Mouse (Mus musculus) hindbrain, embryonic 12.5 days (tissue): Measurements from ENCODE around the gene Rhbdl1. TPM values are rescaled to one million over a fixed set of nuclear protein-coding genes. Genes with fewer than 3 reads are reported as not detected.
A peak's percentile ranks its signal among the peaks of the same experiment; 100 is the strongest.
"Not testable (repeated sequence)": the region's sequence is repeated elsewhere in the genome, so short reads cannot be mapped to it uniquely, and the experiment has no call there.

Experiments used
- ATAC-seq: fragments of 200-750 bp; cut with Nextera tagmentation; 2 replicates; pipeline ENCODE4 v1.8.0; 2017; ENCODE audit warnings: moderate TSS enrichment; ENCODE audit not compliant: low FRiP score
- H3K27ac ChIP-seq: fragments of 300-500 bp; sonication (generic); 2 replicates; pipeline ENCODE4 v1.5.1; 2016; ENCODE audit warnings: mild to moderate bottlenecking
- H3K27me3 ChIP-seq: fragments of 300-500 bp; sonication (generic); 2 replicates; pipeline ENCODE4 v1.6.1; 2016; ENCODE audit warnings: mild to moderate bottlenecking
- H3K36me3 ChIP-seq: fragments of 300-500 bp; sonication (generic); 2 replicates; pipeline ENCODE4 v1.6.1; 2016; ENCODE audit warnings: mild to moderate bottlenecking
- H3K4me1 ChIP-seq: fragments of 300-500 bp; sonication (generic); 2 replicates; pipeline ENCODE4 v1.6.1; 2016
- H3K4me2 ChIP-seq: fragments of 300-500 bp; sonication (generic); replicated peaks from 2 replicates; pipeline ENCODE4 v1.6.1; 2016; ENCODE audit warnings: mild to moderate bottlenecking
- H3K4me3 ChIP-seq: fragments of 300-500 bp; sonication (generic); 2 replicates; pipeline ENCODE4 v1.5.1; 2016; ENCODE audit warnings: mild to moderate bottlenecking
- H3K9ac ChIP-seq: fragments of 300-500 bp; sonication (generic); 2 replicates; pipeline ENCODE4 v1.6.1; 2016; ENCODE audit warnings: mild to moderate bottlenecking, moderate library complexity
- H3K9me3 ChIP-seq: fragments of 300-500 bp; sonication (generic); replicated peaks from 2 replicates; pipeline ENCODE4 v1.6.1; 2016; ENCODE audit warnings: mild to moderate bottlenecking
- WGBS: fragments of 180-500 bp; shearing (Covaris S2); methylation state at CpG from one replicate; pipeline ENCODE4 v1.1.7; 2016; 5-methylcytosine and 5-hydroxymethylcytosine counted together
- polyA plus RNA-seq: library from polyadenylated mRNA; unstranded; fragments of >200 nt; fragmentation: Nextera tagmentation; extraction: Ambion mirVana; gene quantifications from 2 replicates; pipeline ENCODE4 v1.2.1, GENCODE M21; 2016

The Rhbdl1 gene
- polyA plus RNA-seq, 1 experiment from 2014 or later = 6.1 TPM

DNA sequence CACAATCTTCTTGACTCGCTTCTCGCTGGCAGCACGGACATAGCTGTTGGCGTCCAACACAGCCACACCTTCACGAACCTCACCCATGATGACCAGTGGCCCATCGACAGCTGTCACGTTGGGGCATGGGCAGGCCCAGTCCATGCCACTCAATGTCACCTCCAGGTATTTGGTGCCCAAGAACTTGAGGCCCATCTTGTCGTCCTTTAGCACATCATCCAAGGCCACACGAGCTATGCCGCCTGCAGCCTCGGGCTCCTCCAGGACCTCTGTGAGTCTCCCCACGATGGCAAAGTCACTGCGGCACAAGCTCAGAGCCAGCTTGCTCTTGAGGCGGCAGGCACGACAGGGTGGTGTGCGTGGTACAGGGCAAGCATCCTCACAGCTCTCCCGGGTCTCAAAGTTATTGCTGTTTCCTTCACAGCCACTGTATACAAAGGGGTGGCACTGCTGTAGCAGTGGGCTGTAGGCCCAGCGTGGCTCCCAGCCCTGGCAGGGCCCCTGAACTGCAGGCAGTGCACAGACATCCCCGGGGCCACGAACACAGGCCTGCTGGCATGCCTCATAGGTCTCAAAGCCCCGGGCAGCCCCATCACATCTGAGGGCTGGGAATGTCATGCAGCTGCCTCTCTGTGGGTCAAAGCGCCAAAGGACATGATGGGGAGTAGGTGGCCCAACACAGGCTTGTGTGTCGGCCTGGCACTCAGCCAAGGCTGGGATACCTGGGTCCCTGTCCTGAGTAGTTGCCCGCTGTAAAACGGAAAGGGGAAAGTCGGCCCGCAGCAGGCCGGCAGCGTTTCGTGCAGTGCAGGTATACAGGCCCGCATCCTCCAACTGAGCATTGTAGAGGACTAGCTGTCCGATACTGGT lies 40.9 kb upstream of the Rhbdl1 start:
- Histone ChIP-seq H3K27ac (no peak overlapping the region), H3K4me3 (no peak overlapping the region), H3K9ac (no peak overlapping the region), H3K27me3 (no peaks in the 10 kb centered on the region), H3K9me3 (no peaks in the 10 kb centered on the region), H3K4me1 (peaks cover 46% of the 10 kb centered on the region), H3K36me3 (peaks cover 27% of the 10 kb centered on the region), H3K4me2 (no peak overlapping the region)
- 93% methylated on average over 32 of the region's 32 CpGs for WGBS
- no peak for ATAC-seq

DNA sequence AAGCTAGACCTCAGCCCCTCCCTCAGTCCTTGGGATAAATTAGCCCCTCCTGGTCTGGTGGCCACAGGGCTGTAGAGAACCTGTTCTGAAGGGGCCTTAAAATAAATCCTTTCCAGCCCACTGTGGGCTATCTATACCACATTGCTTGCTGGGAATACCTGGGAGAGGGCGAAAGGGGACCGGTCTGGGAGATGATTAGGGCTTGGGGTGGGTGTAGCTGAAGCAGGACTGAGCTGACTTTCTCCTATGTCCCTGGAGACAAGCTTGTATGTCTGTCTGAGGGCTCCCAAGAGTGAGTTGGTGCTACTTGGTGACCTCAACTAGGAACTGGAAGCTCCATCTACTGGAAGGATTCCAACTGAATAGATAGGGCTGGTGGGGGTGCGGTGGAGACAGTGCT lies 39.9 kb upstream of the Rhbdl1 start:
- WGBS = 98% methylated on average over 3 of the region's 3 CpGs
- Histone ChIP-seq H3K9ac (no peak overlapping the region), H3K27me3 (no peaks in the 10 kb centered on the region), H3K4me2 (no peak overlapping the region), H3K9me3 (no peaks in the 10 kb centered on the region), H3K36me3 (peaks cover 20% of the 10 kb centered on the region), H3K4me3 (no peak overlapping the region), H3K4me1 (peaks cover 42% of the 10 kb centered on the region), H3K27ac (no peak overlapping the region)
- no peak for ATAC-seq

DNA sequence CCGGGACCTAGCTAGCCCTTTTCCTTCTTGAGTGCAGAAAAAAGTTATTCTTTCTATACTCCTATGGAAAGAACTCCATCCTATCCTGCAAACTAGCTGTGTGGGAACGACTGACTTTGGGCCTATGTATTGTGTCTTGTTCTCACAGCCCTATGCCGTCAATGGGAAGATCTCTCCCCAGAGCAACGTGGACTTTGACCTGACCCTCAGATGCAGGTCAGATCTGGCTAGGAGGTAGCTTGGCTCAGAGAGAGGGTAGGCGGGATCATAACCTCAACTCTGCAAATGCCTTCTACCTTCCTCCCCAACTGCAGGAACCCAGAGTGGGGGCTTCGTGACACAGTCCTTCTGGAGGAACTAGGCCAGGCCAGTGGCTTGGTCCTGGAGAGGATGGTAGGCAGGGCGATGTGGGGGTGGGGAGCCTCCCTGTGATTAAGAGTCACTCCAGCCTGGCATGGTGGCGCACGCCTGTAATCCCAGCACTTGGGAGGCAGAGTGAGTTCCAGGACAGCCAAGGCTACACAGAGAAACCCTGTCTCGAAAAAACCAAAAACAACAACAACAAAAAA lies 39.3 kb upstream of the Rhbdl1 start:
- Histone ChIP-seq H3K27ac (peak overlapping the region; percentile 96; the same call in 1 of the 2 replicates), H3K4me3 (peak overlapping the region; percentile 79), H3K9me3 (no peaks in the 10 kb centered on the region), H3K4me2 (peak overlapping the region; percentile 93), H3K36me3 (peaks cover 16% of the 10 kb centered on the region), H3K27me3 (no peaks in the 10 kb centered on the region), H3K9ac (peak overlapping the region; percentile 81), H3K4me1 (peaks cover 37% of the 10 kb centered on the region)
- no peak for ATAC-seq
- WGBS = 57% methylated on average over 10 of the region's 10 CpGs

DNA sequence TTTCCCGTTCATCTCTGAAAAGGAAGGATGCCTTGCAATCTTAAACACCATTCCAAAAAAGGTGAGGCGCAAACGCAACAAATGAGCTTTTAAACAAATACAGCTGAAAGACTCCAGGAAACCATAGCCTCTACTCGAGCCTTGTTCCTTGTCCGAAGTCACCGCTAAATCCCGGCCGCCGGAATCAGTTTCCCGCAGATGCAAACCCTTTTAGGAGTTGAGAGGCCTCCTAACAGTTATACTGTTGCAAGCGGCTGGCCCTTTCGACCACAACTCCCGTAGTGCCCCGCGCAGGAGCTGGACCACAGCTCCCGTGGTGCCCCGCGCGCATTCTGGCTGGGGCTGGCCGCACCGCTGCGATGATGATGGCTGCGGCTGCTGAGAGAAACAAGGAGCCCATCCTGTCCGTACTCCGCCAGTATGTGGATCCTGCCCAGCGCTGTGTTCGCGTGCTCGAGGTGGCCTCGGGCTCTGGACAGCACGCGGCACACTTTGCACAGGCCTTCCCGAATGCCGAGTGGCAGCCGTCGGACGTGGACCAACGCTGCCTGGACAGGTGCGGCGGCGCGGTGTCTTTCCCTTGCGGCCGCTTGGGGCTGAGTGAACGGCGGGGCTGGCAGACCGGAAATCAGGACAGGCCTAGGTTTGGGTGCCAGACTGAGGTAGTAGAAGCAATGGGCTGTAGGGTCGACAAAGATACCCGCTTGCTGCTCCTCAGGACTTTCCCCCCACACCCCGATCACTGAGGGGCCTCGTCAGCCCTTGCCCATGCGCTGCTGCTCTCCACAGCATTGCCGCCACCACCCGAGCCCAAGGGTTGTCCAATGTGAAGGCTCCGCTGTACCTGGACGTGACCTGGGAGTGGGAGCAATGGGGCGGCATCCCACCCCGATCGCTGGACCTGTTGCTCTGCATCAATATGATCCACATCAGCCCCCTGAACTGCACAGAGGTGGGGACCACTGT lies 38.4 kb upstream of the Rhbdl1 start:
- ATAC-seq = peak; percentile 93
- Histone ChIP-seq H3K9ac (peak overlapping the region; percentile 81), H3K4me2 (peak overlapping the region; percentile 93), H3K36me3 (peaks cover 16% of the 10 kb centered on the region), H3K4me3 (peak overlapping the region; percentile 79), H3K27ac (peak overlapping the region; percentile 96), H3K27me3 (no peaks in the 10 kb centered on the region), H3K4me1 (peaks cover 28% of the 10 kb centered on the region), H3K9me3 (no peaks in the 10 kb centered on the region)
- WGBS = 2% methylated on average over 59 of the region's 59 CpGs

DNA sequence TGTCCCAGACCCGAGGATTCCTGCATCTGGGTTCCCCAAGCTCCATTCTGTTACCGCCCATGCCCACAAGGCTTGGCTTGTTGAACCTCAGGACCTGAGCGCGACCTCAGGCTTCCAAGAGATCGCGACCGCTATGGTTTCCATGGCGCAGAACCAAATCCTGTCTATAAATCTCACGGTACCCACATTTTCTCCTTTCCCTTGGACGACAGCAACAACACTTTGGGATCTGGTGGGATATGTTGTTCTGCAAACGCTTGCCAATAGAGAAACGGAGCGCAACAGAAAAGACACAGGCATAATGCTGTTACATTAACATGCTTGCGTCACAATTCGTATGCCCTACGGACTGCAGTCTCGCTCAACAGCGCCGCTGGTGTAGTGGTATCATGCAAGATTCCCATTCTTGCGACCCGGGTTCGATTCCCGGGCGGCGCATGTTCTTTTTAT lies 37.7 kb upstream of the Rhbdl1 start, which contains the start of gene Mettl26:
Gene Mettl26, plus strand, starts transcription at position 354 of the 450 bp plus-strand sequence.
- H3K4me1 ChIP-seq = peaks cover 23% of the 10 kb centered on the region
- under 1% methylated on average over 25 of the region's 25 CpGs for WGBS

DNA sequence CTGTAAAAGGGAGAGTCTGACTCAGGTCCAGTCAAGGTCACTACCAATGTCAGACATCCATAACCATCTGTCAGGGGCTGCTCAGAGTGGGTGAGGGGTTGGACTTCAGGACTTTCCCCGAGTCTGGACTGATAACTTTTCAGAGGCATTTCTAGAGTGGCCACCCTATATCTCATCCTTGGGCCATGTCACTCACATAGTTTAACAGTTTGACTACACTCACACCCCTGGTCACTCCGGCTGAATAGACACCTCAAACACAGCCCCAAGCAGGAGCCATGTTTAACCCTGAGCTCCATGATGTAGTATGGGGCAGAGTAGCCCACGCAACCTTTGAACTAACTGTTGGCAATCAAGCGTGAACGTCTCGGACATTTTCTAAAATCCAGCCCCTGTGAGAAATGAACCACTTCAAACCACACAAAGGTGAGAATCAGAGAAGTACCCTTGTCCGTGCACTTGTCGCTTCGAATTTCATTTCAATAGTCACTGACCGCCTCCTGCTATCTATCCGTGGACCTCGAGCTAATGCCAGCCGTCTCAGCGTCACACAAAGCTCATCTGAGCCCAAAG lies 37.1 kb upstream of the Rhbdl1 start:
- peak overlapping the region; percentile 59 for H3K9ac ChIP-seq
- WGBS = 8% methylated on average over 14 of the region's 14 CpGs
- peak overlapping the region; percentile 93 for H3K4me2 ChIP-seq
- H3K4me1 ChIP-seq = peaks cover 23% of the 10 kb centered on the region
- H3K4me3 ChIP-seq = peak overlapping the region; percentile 79
- H3K27ac ChIP-seq = peak overlapping the region; percentile 96
- H3K9me3 ChIP-seq = no peaks in the 10 kb centered on the region
- peaks cover 15% of the 10 kb centered on the region for H3K36me3 ChIP-seq
- H3K27me3 ChIP-seq = no peaks in the 10 kb centered on the region
- no peak; the same call in 1 of the 2 replicates for ATAC-seq

More for the DNA sequence above, 37.7 kb upstream of the Rhbdl1 start, which contains the start of gene Mettl26:
- peak within 1 kb of the TSS; percentile 81 for H3K9ac ChIP-seq
- peak within 1 kb of the TSS; percentile 96 for H3K27ac ChIP-seq
- H3K4me2 ChIP-seq = peak within 1 kb of the TSS; percentile 93
- peak; percentile 73 for ATAC-seq
- no peaks in the 10 kb centered on the region for H3K9me3 ChIP-seq
- H3K4me3 ChIP-seq = peak within 1 kb of the TSS; percentile 79
- no peaks in the 10 kb centered on the region for H3K27me3 ChIP-seq
- peaks cover 16% of the 10 kb centered on the region for H3K36me3 ChIP-seq

DNA sequence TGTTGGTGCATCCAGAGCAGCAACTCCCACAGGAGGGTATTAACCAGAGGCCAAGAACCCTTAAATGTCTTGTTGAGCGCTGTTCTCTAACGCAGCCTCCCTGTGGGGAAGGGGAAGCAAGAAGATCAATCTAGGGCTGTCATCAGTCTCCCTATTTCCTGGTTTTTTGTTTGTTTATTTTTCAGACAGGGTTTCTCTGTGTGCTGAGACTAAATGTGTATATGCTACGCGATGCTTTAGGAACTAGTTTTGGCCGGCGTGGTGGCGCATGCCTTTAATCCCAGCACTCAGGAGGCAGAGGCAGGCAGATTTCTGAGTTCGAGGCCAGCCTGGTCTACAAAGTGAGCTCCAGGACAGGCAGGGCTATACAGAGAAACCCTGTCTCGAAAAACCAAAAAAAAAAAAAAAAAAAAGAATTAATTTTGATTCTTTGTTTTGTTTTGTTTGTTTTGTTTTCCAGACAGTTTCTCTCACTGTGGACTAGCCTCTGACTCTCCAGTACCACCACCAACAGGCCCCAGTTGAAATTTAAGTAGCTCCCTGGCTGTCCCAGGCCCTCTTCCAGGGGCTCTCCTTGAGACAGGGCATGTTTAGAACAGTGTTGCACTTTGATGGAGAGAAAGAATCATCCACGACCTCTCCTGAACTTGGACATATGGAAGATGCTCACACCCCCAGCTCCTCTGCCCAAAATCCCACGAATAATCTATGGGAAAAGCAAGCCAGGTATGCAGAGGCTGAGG lies 36.5 kb upstream of the Rhbdl1 start:
- H3K4me1 ChIP-seq = peaks cover 25% of the 10 kb centered on the region
- 70% methylated on average over 11 of the region's 11 CpGs for WGBS
- no peaks in the 10 kb centered on the region for H3K9me3 ChIP-seq
- 0 out of 2 replicates have a peak overlapping the region, but pooled peaks have one; percentile 96 for H3K27ac ChIP-seq
- no peaks in the 10 kb centered on the region for H3K27me3 ChIP-seq
- no peak for ATAC-seq
- peak overlapping the region; percentile 79; the same call in 1 of the 2 replicates for H3K4me3 ChIP-seq
- peak overlapping the region; percentile 59; the same call in 1 of the 2 replicates for H3K9ac ChIP-seq
- H3K4me2 ChIP-seq = peak overlapping the region; percentile 93
- H3K36me3 ChIP-seq = peaks cover 8% of the 10 kb centered on the region

DNA sequence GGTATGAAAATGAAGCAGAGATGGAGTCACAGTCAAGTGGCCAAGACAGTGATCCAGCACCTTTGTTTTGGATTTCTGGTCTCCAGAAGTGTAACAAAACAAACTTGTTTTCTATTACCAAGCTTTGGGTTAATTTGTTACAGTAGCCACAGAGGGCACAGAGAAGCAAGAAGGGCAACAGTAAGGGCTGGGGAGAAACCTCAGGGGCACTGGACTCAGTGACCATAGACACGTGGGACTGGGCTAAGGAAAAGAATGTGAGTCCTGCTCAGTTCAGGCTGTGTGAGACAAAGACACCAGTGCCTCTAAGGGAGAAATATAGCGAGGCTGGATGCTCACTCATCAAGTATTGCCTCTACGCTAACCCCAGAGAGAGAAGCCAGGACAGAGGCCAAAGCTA lies 35.6 kb upstream of the Rhbdl1 start:
- Histone ChIP-seq H3K36me3 (peaks cover 1% of the 10 kb centered on the region), H3K27me3 (no peaks in the 10 kb centered on the region; the same call in 1 of the 2 replicates), H3K9ac (no peak overlapping the region), H3K4me1 (peaks cover 32% of the 10 kb centered on the region), H3K4me3 (no peak overlapping the region), H3K9me3 (no peaks in the 10 kb centered on the region), H3K4me2 (no peak overlapping the region), H3K27ac (no peak overlapping the region)
- no peak for ATAC-seq
- WGBS = 76% methylated on average over 3 of the region's 3 CpGs

DNA sequence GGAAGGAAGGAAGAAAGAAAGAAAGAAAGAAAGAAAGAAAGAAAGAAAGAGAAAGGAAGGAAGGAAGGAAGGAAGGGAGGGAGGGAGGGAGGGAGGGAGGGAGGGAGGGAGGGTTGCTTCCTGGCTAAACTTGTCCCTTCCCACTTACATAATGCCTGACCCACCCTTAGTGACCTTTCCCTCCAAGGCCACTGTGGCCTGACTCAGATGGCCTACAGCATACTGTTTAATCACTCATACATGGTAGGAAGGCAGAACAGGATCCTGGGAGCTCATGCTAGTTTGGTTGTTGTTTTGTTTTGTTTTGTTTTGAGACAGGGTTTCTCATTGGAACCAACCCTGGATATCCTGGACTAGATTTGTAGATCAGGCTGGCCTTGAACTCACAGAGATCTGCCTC lies 34.5 kb upstream of the Rhbdl1 start:
- ATAC-seq, H3K9ac ChIP-seq, H3K4me2 ChIP-seq, H3K9me3 ChIP-seq, H3K27ac ChIP-seq, H3K27me3 ChIP-seq, H3K4me3 ChIP-seq, H3K36me3 ChIP-seq: not testable (repeated sequence)
- peaks cover 27% of the 10 kb centered on the region for H3K4me1 ChIP-seq

DNA sequence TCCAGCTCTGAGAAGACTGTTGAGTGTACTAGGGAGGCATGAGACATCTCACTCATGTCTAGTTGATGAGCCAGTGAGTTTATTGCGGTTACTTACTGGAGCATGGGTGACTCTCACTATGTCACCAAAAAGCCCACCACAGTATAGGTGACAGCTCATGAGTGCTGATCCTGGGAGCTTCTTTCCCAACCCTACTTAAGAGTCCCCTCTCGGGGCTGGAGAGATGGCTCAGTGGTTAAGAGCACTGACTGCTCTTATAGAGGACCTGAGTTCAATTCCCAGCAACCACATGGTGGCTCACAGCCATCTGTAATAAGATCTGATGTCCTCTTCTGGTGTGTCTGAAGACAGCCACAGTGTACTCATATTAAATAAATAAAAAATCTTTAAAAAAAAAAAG lies 32.9 kb upstream of the Rhbdl1 start:
- WGBS = 79% methylated on average over 2 of the region's 2 CpGs
- H3K4me2 ChIP-seq = no peak overlapping the region
- H3K27ac ChIP-seq = no peak overlapping the region
- no peak for ATAC-seq
- H3K36me3 ChIP-seq = no peaks in the 10 kb centered on the region
- H3K9ac ChIP-seq = no peak overlapping the region
- H3K4me1 ChIP-seq = peaks cover 18% of the 10 kb centered on the region
- H3K4me3 ChIP-seq = no peak overlapping the region
- no peaks in the 10 kb centered on the region for H3K9me3 ChIP-seq
- no peaks in the 10 kb centered on the region; the same call in 1 of the 2 replicates for H3K27me3 ChIP-seq

DNA sequence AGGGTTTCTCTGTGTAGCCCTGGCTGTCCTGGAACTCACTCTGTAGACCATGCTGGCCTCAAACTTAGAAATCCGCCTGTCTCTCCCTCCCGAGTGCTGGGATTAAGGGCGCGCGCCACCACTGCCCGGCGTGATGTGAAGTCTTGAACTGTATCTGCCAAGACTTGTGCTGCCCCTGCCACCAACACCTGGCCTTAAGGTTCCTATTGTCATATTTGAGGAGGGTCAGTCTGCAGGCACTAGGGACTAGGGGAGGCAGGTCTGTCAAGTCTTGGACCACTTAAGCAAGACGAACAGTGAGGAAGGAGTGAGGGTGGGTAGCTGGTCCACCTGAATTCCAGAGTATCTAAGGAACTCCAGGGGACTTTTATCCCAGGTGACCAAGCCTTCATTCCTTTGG lies 32.4 kb upstream of the Rhbdl1 start:
- Histone ChIP-seq H3K4me2 (no peak overlapping the region), H3K27ac (no peak overlapping the region), H3K27me3 (no peaks in the 10 kb centered on the region; the same call in 1 of the 2 replicates), H3K9ac (no peak overlapping the region), H3K4me3 (no peak overlapping the region), H3K9me3 (no peaks in the 10 kb centered on the region), H3K36me3 (no peaks in the 10 kb centered on the region), H3K4me1 (peaks cover 18% of the 10 kb centered on the region)
- ATAC-seq = no peak
- 89% methylated on average over 8 of the region's 8 CpGs for WGBS
